Mouse (Mus musculus) ES-E14 (cell line): ENCODE measurements around the gene Slc27a3. TPM values are rescaled to one million over a fixed set of nuclear protein-coding genes. Genes with fewer than 3 reads are reported as not detected.

Experiments used
- DNase-seq: peaks from one replicate; pipeline ENCODE4 v3.0.0-alpha.2; 2013; ENCODE audit warnings: low read depth, low spot score
- H3K27ac ChIP-seq: 2 replicates; pipeline ENCODE4 v1.5.1; 2012; ENCODE audit warnings: low read depth, mild to moderate bottlenecking, low read length, moderate library complexity, mixed read lengths; ENCODE audit not compliant: poor library complexity, insufficient read depth, severe bottlenecking
- H3K36me3 ChIP-seq: 2 replicates; pipeline ENCODE4 v1.6.1; 2012; ENCODE audit warnings: mild to moderate bottlenecking, low read length, moderate library complexity, mixed read lengths; ENCODE audit not compliant: control insufficient read depth, poor library complexity, insufficient read depth, severe bottlenecking
- H3K4me1 ChIP-seq, 2 experiments: fragments of 150-350 bp in 1 of 2; sonication (generic) in 1 of 2; 2 replicates each; pipeline ENCODE4 v1.6.1; 2012; ENCODE audit warnings: low read length in 2 of 2, mild to moderate bottlenecking in 1 of 2, mixed read lengths in 1 of 2; ENCODE audit not compliant: control insufficient read depth in 2 of 2, insufficient read depth in 2 of 2, poor library complexity in 1 of 2
- H3K4me3 ChIP-seq, 2 experiments: fragments of 150-350 bp in 1 of 2; sonication (generic) in 1 of 2; 2 replicates each; pipeline ENCODE4 v1.5.1; 2012; ENCODE audit warnings: low read length in 2 of 2, low read depth in 1 of 2, mild to moderate bottlenecking in 1 of 2, mixed read lengths in 1 of 2; ENCODE audit not compliant: insufficient read depth in 1 of 2, poor library complexity in 1 of 2, severe bottlenecking in 1 of 2
- H3K9ac ChIP-seq: 2 replicates; pipeline ENCODE4 v1.6.1; 2012; ENCODE audit warnings: low read depth, mild to moderate bottlenecking, low read length, mixed read lengths; ENCODE audit not compliant: poor library complexity, insufficient read depth, severe bottlenecking
- H3K9me3 ChIP-seq: fragments of 150-350 bp; sonication (generic); 2 replicates; pipeline ENCODE4 v1.6.1; 2012; ENCODE audit warnings: low read depth, mild to moderate bottlenecking, low read length; ENCODE audit not compliant: control insufficient read depth, insufficient read depth
- CHD2 ChIP-seq: IDR thresholded peaks from 2 replicates; pipeline ENCODE4 v1.6.1; 2014; ENCODE audit warnings: mild to moderate bottlenecking, low read depth, low read length, inconsistent platforms
- HCFC1 ChIP-seq: IDR thresholded peaks from 2 replicates; pipeline ENCODE4 v1.6.1; 2012; ENCODE audit warnings: low read length, inconsistent platforms, borderline replicate concordance; ENCODE audit not compliant: insufficient read depth
- MAFK ChIP-seq: IDR thresholded peaks from 2 replicates; pipeline ENCODE4 v1.6.1; 2014; ENCODE audit warnings: mild to moderate bottlenecking, low read depth, low read length, inconsistent platforms; ENCODE audit not compliant: insufficient read depth
- ZC3H11A ChIP-seq: IDR thresholded peaks from 2 replicates; pipeline ENCODE4 v1.6.1; 2012; ENCODE audit warnings: low read depth, mild to moderate bottlenecking, inconsistent platforms, low read length, borderline replicate concordance
- ZNF384 ChIP-seq: IDR thresholded peaks from 2 replicates; pipeline ENCODE4 v1.6.1; 2012; ENCODE audit warnings: low read depth, low read length, inconsistent platforms
- in situ Hi-C, 2 experiments: fragments of 600-800 bp; cut with MboI; formaldehyde crosslinking; loops; one replicate each; pipeline ENCODE4 v1.15.1; 2025; ENCODE audit warnings: low sequenced_read_pairs in 2 of 2, inconsistent platforms in 1 of 2; ENCODE audit not compliant: unreplicated experiment in 2 of 2
- total RNA-seq: library from RNA; depleted of rRNA; stranded (reverse); fragments of 300-350 nt; gene quantifications from 2 replicates; pipeline ENCODE4 v1.2.3, GENCODE M21; 2012

The Slc27a3 gene
- total RNA-seq, 1 experiment: 22.9 TPM

- Histone ChIP-seq H3K4me1 (no peaks in the 10 kb centered on the region), H3K9me3 (no peaks in the 10 kb centered on the region), H3K4me3 (no peak overlapping the region), H3K27ac (no peak overlapping the region), H3K36me3 (no peaks in the 10 kb centered on the region), H3K9ac (no peak overlapping the region)
- in situ Hi-C loops: no loop called here
- DNase-seq: no peak
- no peak for TF ChIP-seq ZNF384
- no peak for TF ChIP-seq MAFK
- no peak for TF ChIP-seq HCFC1
- TF ChIP-seq CHD2: no peak
- no peak for TF ChIP-seq ZC3H11A
Observed at GRCm38 (mm10) chr3:90371857-90372256, 17.9 kb downstream of the Slc27a3 start.

- no peak for DNase-seq
- Histone ChIP-seq H3K9me3 (no peaks in the 10 kb centered on the region), H3K27ac (no peak overlapping the region), H3K4me3 (no peak overlapping the region), H3K36me3 (no peaks in the 10 kb centered on the region), H3K4me1 (no peaks in the 10 kb centered on the region; a peak in 1 of 4 replicates), H3K9ac (no peak overlapping the region)
- no peak for TF ChIP-seq HCFC1
- no peak for TF ChIP-seq ZC3H11A
- no peak for TF ChIP-seq ZNF384
- no peak for TF ChIP-seq CHD2
- no peak for TF ChIP-seq MAFK
- in situ Hi-C loops: no loop called here
Observed at GRCm38 (mm10) chr3:90369041-90369440, 20.7 kb downstream of the Slc27a3 start.

- Histone ChIP-seq H3K27ac (no peak overlapping the region), H3K9ac (no peak overlapping the region), H3K4me1 (peaks cover 0 to 2% of the 10 kb centered on the region in 2 experiments; a peak in 2 of 4 replicates), H3K36me3 (no peaks in the 10 kb centered on the region), H3K4me3 (no peak overlapping the region), H3K9me3 (no peaks in the 10 kb centered on the region)
- DNase-seq: no peak
- TF ChIP-seq ZC3H11A: no peak
- in situ Hi-C loops: no loop called here
Observed at GRCm38 (mm10) chr3:90367001-90367632, 22.6 kb downstream of the Slc27a3 start.

DNA sequence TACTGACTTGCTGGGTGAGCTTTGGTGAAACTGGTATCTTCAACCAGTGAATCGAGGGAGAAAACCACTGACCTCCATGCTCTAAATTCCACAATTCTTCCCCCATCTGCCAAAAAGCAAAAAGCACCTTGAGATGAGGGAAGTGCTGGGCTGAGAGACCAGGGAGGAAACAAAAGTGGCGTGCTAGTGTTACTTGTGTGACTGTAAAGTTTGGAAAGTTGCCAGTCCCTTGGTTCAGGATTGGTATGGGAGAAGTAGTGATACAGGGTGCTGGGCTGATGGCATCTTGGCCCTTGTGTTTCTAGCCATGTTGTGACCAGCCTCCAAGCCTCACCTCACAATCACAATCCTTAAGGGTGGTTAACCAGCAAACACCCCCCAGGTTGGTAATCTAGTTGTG is 27.4 kb downstream of the Slc27a3 start:
- Histone ChIP-seq H3K9ac (no peak overlapping the region), H3K4me3 (no peak overlapping the region), H3K9me3 (no peaks in the 10 kb centered on the region), H3K36me3 (peaks cover 15% of the 10 kb centered on the region), H3K27ac (no peak overlapping the region), H3K4me1 (peaks cover 0 to 2% of the 10 kb centered on the region in 2 experiments; a peak in 2 of 4 replicates)
- no peak for DNase-seq
- in situ Hi-C loops: no loop called here
- TF ChIP-seq ZNF384 (no peak), CHD2 (no peak), HCFC1 (no peak), MAFK (no peak), ZC3H11A (no peak)

GRCm38 (mm10) chr3:90361476-90361875 is 28.3 kb downstream of the Slc27a3 start:
- in situ Hi-C loops: no loop called here
- H3K36me3 ChIP-seq: peaks cover 15% of the 10 kb centered on the region
- no peak overlapping the region for H3K4me3 ChIP-seq
- no peak overlapping the region for H3K9ac ChIP-seq
- H3K9me3 ChIP-seq: no peaks in the 10 kb centered on the region
- peaks cover 0 to 2% of the 10 kb centered on the region in 2 experiments; a peak in 2 of 4 replicates for H3K4me1 ChIP-seq
- TF ChIP-seq ZNF384: no peak
- TF ChIP-seq MAFK: no peak
- no peak for TF ChIP-seq ZC3H11A
- TF ChIP-seq HCFC1: no peak
- no peak for TF ChIP-seq CHD2
- DNase-seq: no peak
- H3K27ac ChIP-seq: no peak overlapping the region
